Mouse (Mus musculus) megakaryocyte, embryonic 14.5 days (primary cell): ENCODE results near the gene Elovl5.

Experiments
- FLI1 ChIP-seq: IDR thresholded peaks from 2 replicates; pipeline ENCODE4 v1.6.1; 2012; ENCODE audit warnings: low read length, inconsistent platforms, mixed read lengths
- GATA1 ChIP-seq: IDR thresholded peaks from 3 replicates; pipeline ENCODE4 v1.6.1; 2012; ENCODE audit warnings: mixed read lengths, low read length, inconsistent platforms, borderline replicate concordance

GRCm38 (mm10) chr9:77909572-77910269 is 7.4 kb upstream of the Elovl5 start:
- TF ChIP-seq GATA1 (no peak), FLI1 (no peak)
